Mouse (Mus musculus) heart, embryonic 11.5 days (tissue): ENCODE measurements around the gene Hmcn2. TPM values are rescaled to one million over a fixed set of nuclear protein-coding genes. Genes with fewer than 3 reads are reported as not detected.

Experiments used
- ATAC-seq: fragments of 200-750 bp; cut with Nextera tagmentation; replicated peaks from 2 replicates; pipeline ENCODE4 v1.8.0; 2017; ENCODE audit warnings: moderate library complexity; ENCODE audit not compliant: insufficient number of reproducible peaks, low FRiP score, low TSS enrichment
- H3K27ac ChIP-seq: fragments of 300-500 bp; sonication (generic); 2 replicates; pipeline ENCODE4 v1.5.1; 2014; ENCODE audit warnings: mild to moderate bottlenecking, low read depth, low read length
- H3K27me3 ChIP-seq: fragments of 300-500 bp; sonication (generic); 2 replicates; pipeline ENCODE4 v1.6.1; 2014; ENCODE audit warnings: mild to moderate bottlenecking, low read length, mixed read lengths; ENCODE audit not compliant: control insufficient read depth, insufficient read depth
- H3K36me3 ChIP-seq: fragments of 300-500 bp; sonication (generic); 2 replicates; pipeline ENCODE4 v1.6.1; 2014; ENCODE audit warnings: mild to moderate bottlenecking, low read length, moderate library complexity, mixed read lengths; ENCODE audit not compliant: control insufficient read depth, insufficient read depth
- H3K4me1 ChIP-seq: fragments of 300-500 bp; sonication (generic); 2 replicates; pipeline ENCODE4 v1.6.1; 2014; ENCODE audit warnings: low read length; ENCODE audit not compliant: control insufficient read depth, insufficient read depth
- H3K4me2 ChIP-seq: fragments of 300-500 bp; sonication (generic); 2 replicates; pipeline ENCODE4 v1.6.1; 2014; ENCODE audit warnings: mild to moderate bottlenecking, moderate library complexity
- H3K4me3 ChIP-seq: fragments of 300-500 bp; sonication (generic); 2 replicates; pipeline ENCODE4 v1.5.1; 2014; ENCODE audit warnings: low read depth, low read length
- H3K9ac ChIP-seq: fragments of 300-500 bp; sonication (generic); 2 replicates; pipeline ENCODE4 v1.6.1; 2014; ENCODE audit warnings: mild to moderate bottlenecking, low read depth, low read length, moderate library complexity
- H3K9me3 ChIP-seq: fragments of 300-500 bp; sonication (generic); replicated peaks from 2 replicates; pipeline ENCODE4 v1.6.1; 2016; ENCODE audit warnings: low read length; ENCODE audit not compliant: control insufficient read depth
- WGBS: fragments of 180-500 bp; shearing (Covaris S2); extraction: QIAGEN DNeasy Blood & Tissue Kit; methylation state at CpG from one replicate; pipeline ENCODE4 v1.1.7; 2014; ENCODE audit not compliant: insufficient replicate concordance; 5-methylcytosine and 5-hydroxymethylcytosine counted together
- polyA plus RNA-seq: library from polyadenylated mRNA; unstranded; fragments of >200 nt; fragmentation: Nextera tagmentation; extraction: Ambion mirVana; gene quantifications from 2 replicates; pipeline ENCODE4 v1.2.1, GENCODE M21; 2014

Gene Hmcn2
- polyA plus RNA-seq: 0.27 TPM in 1 of 2 replicates, not detected in the other

GRCm38 (mm10) chr2:31314007-31314465 lies at the start of gene Hmcn2:
TSS of gene Hmcn2 (plus strand) at chr2:31314415.
- peak within 1 kb of the TSS; percentile 28 for H3K4me3 ChIP-seq
- no peaks in the 10 kb centered on the region for H3K9me3 ChIP-seq
- H3K9ac ChIP-seq: peak within 1 kb of the TSS; percentile 43; the same call in 1 of the 2 replicates
- no peak within 1 kb of the TSS for H3K27ac ChIP-seq
- whole genome bisulfite sequencing: 2% methylated on average over 25 of the region's 33 CpGs
- no peaks in the 10 kb centered on the region for H3K36me3 ChIP-seq
- no peak for ATAC-seq
- peak within 1 kb of the TSS; percentile 64 for H3K4me2 ChIP-seq
- H3K27me3 ChIP-seq: peaks cover 62% of the 10 kb centered on the region
- peaks cover 5% of the 10 kb centered on the region; the same call in 1 of the 2 replicates for H3K4me1 ChIP-seq

GRCm38 (mm10) chr2:31267447-31267846 lies 46.8 kb upstream of the Hmcn2 start:
- ATAC-seq: no peak
- H3K27ac ChIP-seq: no peak overlapping the region
- H3K4me3 ChIP-seq: no peak overlapping the region
- H3K27me3 ChIP-seq: no peaks in the 10 kb centered on the region
- WGBS: 47% methylated on average over 6 of the region's 6 CpGs
- no peak overlapping the region for H3K4me2 ChIP-seq
- H3K36me3 ChIP-seq: no peaks in the 10 kb centered on the region
- H3K4me1 ChIP-seq: peaks cover 51% of the 10 kb centered on the region
- no peaks in the 10 kb centered on the region for H3K9me3 ChIP-seq
- peak overlapping the region; percentile 11; the same call in 1 of the 2 replicates for H3K9ac ChIP-seq

GRCm38 (mm10) chr2:31268631-31269030 lies 45.6 kb upstream of the Hmcn2 start:
- H3K27me3 ChIP-seq: no peaks in the 10 kb centered on the region
- no peak overlapping the region for H3K4me2 ChIP-seq
- ATAC-seq: no peak
- H3K27ac ChIP-seq: no peak overlapping the region
- H3K4me1 ChIP-seq: peaks cover 41% of the 10 kb centered on the region
- H3K36me3 ChIP-seq: no peaks in the 10 kb centered on the region
- H3K9me3 ChIP-seq: no peaks in the 10 kb centered on the region
- H3K9ac ChIP-seq: no peak overlapping the region
- H3K4me3 ChIP-seq: no peak overlapping the region
- WGBS: 53% methylated on average over 5 of the region's 5 CpGs

GRCm38 (mm10) chr2:31269188-31269587 lies 45.0 kb upstream of the Hmcn2 start:
- no peak for ATAC-seq
- Histone ChIP-seq H3K27me3 (no peaks in the 10 kb centered on the region), H3K4me3 (no peak overlapping the region), H3K4me1 (peaks cover 35% of the 10 kb centered on the region), H3K9ac (no peak overlapping the region), H3K36me3 (no peaks in the 10 kb centered on the region), H3K4me2 (no peak overlapping the region), H3K27ac (no peak overlapping the region), H3K9me3 (no peaks in the 10 kb centered on the region)
- WGBS: 89% methylated on average over 6 of the region's 6 CpGs

- H3K27me3 ChIP-seq: no peaks in the 10 kb centered on the region
- peaks cover 29% of the 10 kb centered on the region for H3K4me1 ChIP-seq
- H3K4me3 ChIP-seq: no peak overlapping the region
- no peak for ATAC-seq
- no peak overlapping the region for H3K27ac ChIP-seq
- no peaks in the 10 kb centered on the region for H3K36me3 ChIP-seq
- no peaks in the 10 kb centered on the region for H3K9me3 ChIP-seq
- H3K4me2 ChIP-seq: no peak overlapping the region
- WGBS: 93% methylated on average over 10 of the region's 10 CpGs
- no peak overlapping the region for H3K9ac ChIP-seq
Observed at GRCm38 (mm10) chr2:31269847-31270246, 44.4 kb upstream of the Hmcn2 start.

- Histone ChIP-seq H3K4me2 (no peak overlapping the region), H3K4me1 (peaks cover 22% of the 10 kb centered on the region), H3K27ac (no peak overlapping the region), H3K9me3 (no peaks in the 10 kb centered on the region), H3K36me3 (no peaks in the 10 kb centered on the region), H3K9ac (no peak overlapping the region), H3K27me3 (no peaks in the 10 kb centered on the region), H3K4me3 (no peak overlapping the region)
- ATAC-seq: no peak
- 84% methylated on average over 8 of the region's 8 CpGs for WGBS
Observed at GRCm38 (mm10) chr2:31270470-31270869, 43.7 kb upstream of the Hmcn2 start.

GRCm38 (mm10) chr2:31271071-31271470 lies 43.1 kb upstream of the Hmcn2 start:
- no peak for ATAC-seq
- Histone ChIP-seq H3K36me3 (no peaks in the 10 kb centered on the region), H3K9ac (no peak overlapping the region), H3K4me1 (peaks cover 16% of the 10 kb centered on the region), H3K9me3 (no peaks in the 10 kb centered on the region), H3K27me3 (no peaks in the 10 kb centered on the region), H3K4me2 (no peak overlapping the region), H3K27ac (no peak overlapping the region), H3K4me3 (no peak overlapping the region)
- 84% methylated on average over 1 of the region's 1 CpGs for WGBS

GRCm38 (mm10) chr2:31274993-31275392 lies 39.2 kb upstream of the Hmcn2 start:
- Histone ChIP-seq H3K4me1 (peaks cover 2% of the 10 kb centered on the region; the same call in 1 of the 2 replicates), H3K4me2 (no peak overlapping the region), H3K27ac (no peak overlapping the region), H3K36me3 (no peaks in the 10 kb centered on the region), H3K9me3 (no peaks in the 10 kb centered on the region), H3K9ac (no peak overlapping the region), H3K4me3 (no peak overlapping the region), H3K27me3 (no peaks in the 10 kb centered on the region)
- 89% methylated on average over 6 of the region's 6 CpGs for WGBS
- no peak for ATAC-seq

- ATAC-seq: no peak
- Histone ChIP-seq H3K4me3 (no peak overlapping the region), H3K9ac (no peak overlapping the region), H3K36me3 (peaks cover 2% of the 10 kb centered on the region; the same call in 1 of the 2 replicates), H3K27me3 (no peaks in the 10 kb centered on the region), H3K9me3 (no peaks in the 10 kb centered on the region), H3K4me2 (no peak overlapping the region), H3K27ac (no peak overlapping the region), H3K4me1 (peaks cover 2% of the 10 kb centered on the region; the same call in 1 of the 2 replicates)
- 67% methylated on average over 6 of the region's 6 CpGs for WGBS
Observed at GRCm38 (mm10) chr2:31277810-31278209, 36.4 kb upstream of the Hmcn2 start.
